Mouse (Mus musculus): ENCODE results near the gene Slc19a2.

- TF ChIP-seq POLR2A (IDR thresholded peaks at IDR 0.05; ENCODE audit: control insufficient read depth, low read depth, low read length) (no peak), CTCF (IDR thresholded peaks at IDR 0.05; ENCODE audit: control insufficient read depth, insufficient read depth, insufficient replicate concordance, low read depth, low read length) (no peak)
Observed at GRCm38 (mm10) chr1:164236078-164236477, 12.8 kb upstream of the Slc19a2 start.

All from testis, adult 2 months (tissue).